Mouse (Mus musculus): ENCODE results near the gene Cd80.
A peak's percentile ranks its signal among the peaks of the same experiment; 100 is the strongest.
"Not testable (repeated sequence)": the region's sequence is repeated elsewhere in the genome, so short reads cannot be mapped to it uniquely, and the experiment has no call there.

Gene Cd80

GRCm38 (mm10) chr16:38472507-38472873 lies 17.1 kb downstream of the Cd80 start:
- DNase-seq (ENCODE audit: low spot score in 2 of 2) = no peak

GRCm38 (mm10) chr16:38473661-38474060 lies 18.3 kb downstream of the Cd80 start:
- DNase-seq (ENCODE audit: low spot score in 2 of 2) = no peak

- no peak for DNase-seq (ENCODE audit: low spot score in 2 of 2)
Measured at GRCm38 (mm10) chr16:38474677-38475286, 19.4 kb downstream of the Cd80 start.

GRCm38 (mm10) chr16:38475681-38476311 lies 20.4 kb downstream of the Cd80 start:
- no peak for DNase-seq (ENCODE audit: low spot score in 2 of 2)

- DNase-seq (ENCODE audit: low spot score in 2 of 2) = peak; percentile 46 to 58
Measured at GRCm38 (mm10) chr16:38476312-38477240, 21.2 kb downstream of the Cd80 start.

- not testable (repeated sequence) for DNase-seq (ENCODE audit: low spot score in 2 of 2)
Measured at GRCm38 (mm10) chr16:38477241-38477608, 21.9 kb downstream of the Cd80 start.

- no peak for DNase-seq (ENCODE audit: low spot score in 2 of 2)
Measured at GRCm38 (mm10) chr16:38478296-38478695, 22.9 kb downstream of the Cd80 start.

GRCm38 (mm10) chr16:38481327-38481726 lies 26.0 kb downstream of the Cd80 start:
- DNase-seq (ENCODE audit: low spot score in 2 of 2) = no peak

- peak in 1 of 2 experiments; percentile 34 for DNase-seq (ENCODE audit: low spot score in 2 of 2)
Measured at GRCm38 (mm10) chr16:38482780-38483562, 27.6 kb downstream of the Cd80 start.

GRCm38 (mm10) chr16:38483582-38484309 lies 28.4 kb downstream of the Cd80 start:
- no peak for DNase-seq (ENCODE audit: low spot score in 2 of 2)

GRCm38 (mm10) chr16:38492551-38492950 lies 37.2 kb downstream of the Cd80 start:
- DNase-seq (ENCODE audit: low spot score in 2 of 2) = no peak

GRCm38 (mm10) chr16:38493890-38494289 lies 38.5 kb downstream of the Cd80 start:
- peak in 1 of 2 experiments; percentile 19 for DNase-seq (ENCODE audit: low spot score in 2 of 2)

- DNase-seq (ENCODE audit: low spot score in 2 of 2) = no peak
Measured at GRCm38 (mm10) chr16:38496604-38497140, 41.3 kb downstream of the Cd80 start.

GRCm38 (mm10) chr16:38502469-38502868 lies 47.1 kb downstream of the Cd80 start:
- no peak for DNase-seq (ENCODE audit: low spot score in 2 of 2)

- DNase-seq (ENCODE audit: low spot score in 2 of 2) = no peak
Measured at GRCm38 (mm10) chr16:38503528-38503927, 48.2 kb downstream of the Cd80 start.

- peak; percentile 27 to 60 for DNase-seq (ENCODE audit: low spot score in 2 of 2)
Measured at GRCm38 (mm10) chr16:38506041-38506634, 50.8 kb downstream of the Cd80 start.

- no peak for DNase-seq (ENCODE audit: low spot score in 2 of 2)
Measured at GRCm38 (mm10) chr16:38510846-38511245, 55.5 kb downstream of the Cd80 start.

GRCm38 (mm10) chr16:38519140-38519539 lies 63.8 kb downstream of the Cd80 start:
- DNase-seq (ENCODE audit: low spot score in 2 of 2) = no peak

- DNase-seq (ENCODE audit: low spot score in 2 of 2) = no peak
Measured at GRCm38 (mm10) chr16:38521211-38521987, 66.0 kb downstream of the Cd80 start.
